Mouse (Mus musculus) gastrocnemius, adult 18-20 months (tissue): ENCODE measurements around the gene Scrg1. TPM values are rescaled to one million over a fixed set of nuclear protein-coding genes. Genes with fewer than 3 reads are reported as not detected.
"Not testable (repeated sequence)": the region's sequence is repeated elsewhere in the genome, so short reads cannot be mapped to it uniquely, and the experiment has no call there.

ENCODE experiments used
- DNase-seq: peaks from one replicate; pipeline ENCODE4 v3.0.0; 2021; ENCODE audit warnings: low spot score
- total RNA-seq, 2 experiments: library from RNA; stranded (reverse); gene quantifications; 2 replicates each; pipeline ENCODE4 v1.2.3; 2021

Scrg1 gene
- total RNA-seq, 2 experiments from 2014 or later: not detected

- DNase-seq: no peak
These were observed 2.4 kb upstream of the Scrg1 start for GRCm38 (mm10) chr8:57453361-57453760.

- no peak for DNase-seq
These were observed 1.4 kb downstream of the Scrg1 start for GRCm38 (mm10) chr8:57457152-57457551.

- no peak for DNase-seq
These were observed 2.2 kb downstream of the Scrg1 start for GRCm38 (mm10) chr8:57457942-57458341.

- DNase-seq: no peak
These were observed 7.1 kb downstream of the Scrg1 start for GRCm38 (mm10) chr8:57462839-57463238.

GRCm38 (mm10) chr8:57463757-57464156 is 8.0 kb downstream of the Scrg1 start:
- DNase-seq: no peak

DNA sequence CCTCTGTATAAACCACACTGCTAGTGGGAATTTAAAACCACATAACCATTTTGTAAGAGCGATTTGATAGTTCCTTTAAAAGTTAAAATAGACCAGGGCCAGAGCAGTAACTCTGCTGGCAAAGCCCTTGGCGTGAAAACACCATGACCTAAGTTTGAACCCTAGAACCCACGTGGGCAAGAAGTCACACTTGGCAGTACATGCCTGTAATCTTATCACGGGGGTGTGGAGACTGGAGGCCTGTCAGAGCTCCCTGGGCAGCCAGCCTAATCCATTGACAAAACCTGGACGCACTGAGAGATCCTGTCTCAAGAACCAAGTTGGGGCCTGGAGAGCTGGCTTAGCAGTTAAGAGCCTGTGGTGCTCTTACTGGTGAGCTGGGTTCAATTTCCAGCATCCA is 12.9 kb downstream of the Scrg1 start:
- peak; percentile 93 for DNase-seq

GRCm38 (mm10) chr8:57470863-57471262 is 15.1 kb downstream of the Scrg1 start:
- DNase-seq: no peak

DNA sequence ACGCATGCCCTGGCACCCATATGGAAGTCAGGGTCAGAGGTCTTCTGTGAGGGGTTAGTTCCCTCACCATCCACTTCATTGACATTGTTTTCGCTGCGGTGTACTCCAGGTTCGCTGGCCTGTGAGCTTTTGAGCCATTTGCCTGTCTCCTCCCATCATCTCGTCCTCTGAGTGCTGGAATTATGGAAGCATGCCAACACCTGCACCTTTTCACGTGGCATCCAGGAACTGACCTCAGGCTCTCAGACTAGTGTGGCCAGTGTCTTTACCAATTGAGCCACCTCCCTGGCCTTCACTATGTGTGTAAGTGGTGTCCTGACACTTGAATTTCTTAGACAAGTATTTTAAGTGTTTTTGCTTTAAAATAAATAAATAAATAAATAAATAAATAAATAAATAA is 18.0 kb downstream of the Scrg1 start:
- DNase-seq: no peak

DNA sequence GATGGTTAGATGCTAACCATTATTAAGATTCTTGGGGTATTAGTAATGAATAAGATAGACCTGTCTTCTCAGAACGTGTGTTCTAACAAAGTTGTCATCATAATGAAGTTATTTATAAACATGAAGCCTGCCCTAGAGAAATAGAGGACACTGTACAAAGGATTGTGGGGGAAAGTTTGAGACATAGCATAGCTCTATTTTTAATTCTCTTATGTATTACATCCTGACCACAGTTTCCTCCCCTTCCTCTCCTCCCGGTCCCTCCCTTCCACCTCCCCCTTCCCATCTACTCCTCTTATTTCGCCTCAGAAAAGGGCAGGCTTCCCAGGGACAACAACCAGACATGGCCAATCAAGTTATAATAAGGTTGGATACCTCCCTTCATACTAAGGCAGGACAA is 22.7 kb downstream of the Scrg1 start:
- no peak for DNase-seq

DNA sequence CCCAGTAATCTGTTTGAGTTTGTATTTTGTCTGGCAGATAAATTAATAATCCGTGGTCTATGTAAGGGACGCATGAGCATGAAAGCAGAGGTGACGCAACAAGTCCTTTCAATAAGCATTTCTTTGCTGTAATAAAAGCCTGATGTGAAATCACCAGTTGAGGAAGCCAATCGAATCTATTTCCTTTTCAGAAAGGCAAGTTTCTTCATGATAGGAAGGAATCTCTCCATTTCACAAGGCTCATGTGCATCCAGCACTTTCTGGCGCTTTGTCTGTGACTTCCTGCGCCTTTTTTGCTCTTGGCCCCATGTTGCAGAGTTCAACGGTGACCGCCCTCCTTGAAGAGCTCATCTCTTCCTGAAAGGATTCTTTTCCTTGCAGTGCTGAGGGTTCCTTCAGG is 24.0 kb downstream of the Scrg1 start:
- no peak for DNase-seq

GRCm38 (mm10) chr8:57480606-57481005 is 24.9 kb downstream of the Scrg1 start:
- DNase-seq: no peak

DNA sequence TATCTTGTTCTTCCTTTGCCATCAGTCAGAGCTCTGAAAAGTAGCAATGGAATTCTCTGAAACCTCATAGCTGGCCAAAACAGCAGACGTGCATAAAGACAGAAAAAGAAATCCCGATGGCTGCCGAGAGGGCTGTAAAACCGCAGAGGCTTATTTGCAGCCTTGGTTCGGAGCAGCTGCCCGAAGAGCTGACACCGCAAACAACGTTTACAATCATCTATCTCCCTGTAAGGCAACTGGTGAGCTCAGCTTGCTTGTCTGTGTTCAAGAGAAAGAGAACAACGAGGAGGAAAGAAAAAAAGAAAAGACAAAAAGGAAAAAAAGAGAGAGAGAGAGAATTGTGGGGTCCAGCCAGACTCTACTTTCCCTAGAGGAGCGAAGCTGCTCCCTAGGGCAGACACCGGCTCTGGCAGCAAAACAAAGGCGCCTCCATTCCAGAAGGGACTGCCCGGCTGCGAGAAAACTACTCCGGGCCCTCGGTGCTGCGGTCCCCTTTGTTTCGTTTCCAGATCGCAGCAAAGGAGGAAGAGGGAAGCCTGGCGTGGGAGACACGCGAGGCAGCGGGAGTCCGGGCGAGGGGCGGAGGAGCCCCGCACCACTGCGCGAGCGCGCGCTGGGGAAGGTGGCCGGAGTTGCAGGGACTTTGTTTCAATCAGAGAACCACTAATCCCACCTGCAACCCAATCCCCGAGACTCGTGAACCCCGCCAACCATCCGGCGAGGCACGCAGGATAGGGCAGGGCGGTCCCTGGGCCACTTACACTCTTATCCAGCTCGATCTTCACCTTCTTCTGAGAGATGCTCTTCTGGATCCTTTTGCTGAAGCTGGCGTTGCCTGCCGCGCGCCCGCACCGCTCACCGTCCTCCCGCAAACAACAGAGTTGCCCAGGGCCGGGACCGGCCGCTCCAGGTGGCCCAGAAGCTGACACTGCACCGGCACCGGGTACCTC is 31.0 kb downstream of the Scrg1 start:
- DNase-seq: peak; percentile 32

GRCm38 (mm10) chr8:57487441-57488155 is 31.9 kb downstream of the Scrg1 start, which contains the start of gene Sap30:
Gene Sap30, minus strand, starts transcription at chr8:57487860.
- DNase-seq: peak; percentile 99

GRCm38 (mm10) chr8:57488312-57488765 is 32.6 kb downstream of the Scrg1 start:
- DNase-seq: peak; percentile 49

GRCm38 (mm10) chr8:57489366-57489765 is 33.6 kb downstream of the Scrg1 start:
- no peak for DNase-seq

- no peak for DNase-seq
These were observed 34.2 kb downstream of the Scrg1 start for GRCm38 (mm10) chr8:57489896-57490295.

- DNase-seq: no peak
These were observed 36.1 kb downstream of the Scrg1 start for GRCm38 (mm10) chr8:57491873-57492272.

- no peak for DNase-seq
These were observed 42.7 kb downstream of the Scrg1 start for GRCm38 (mm10) chr8:57498494-57498846.

GRCm38 (mm10) chr8:57498847-57499511 is 43.3 kb downstream of the Scrg1 start:
- DNase-seq: no peak

DNA sequence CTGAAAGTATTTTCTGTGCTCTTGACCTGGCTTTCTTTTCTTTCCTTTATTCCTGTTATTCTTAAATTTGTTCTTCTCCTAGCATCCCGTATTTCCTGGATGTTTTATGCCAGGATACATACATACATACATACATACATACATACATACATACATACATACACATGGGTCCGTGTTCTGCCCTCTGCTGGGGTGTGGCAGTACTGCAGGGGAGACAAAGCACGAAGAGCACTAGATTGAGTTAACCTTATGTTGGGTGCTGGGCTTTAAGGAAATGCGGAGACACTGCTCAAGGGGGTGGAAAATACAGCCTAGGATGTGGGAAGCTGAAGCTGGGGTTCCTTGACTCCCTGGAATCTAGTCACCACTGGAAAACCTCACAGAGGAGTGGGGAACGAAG is 47.9 kb downstream of the Scrg1 start:
- peak; percentile 42 for DNase-seq

DNA sequence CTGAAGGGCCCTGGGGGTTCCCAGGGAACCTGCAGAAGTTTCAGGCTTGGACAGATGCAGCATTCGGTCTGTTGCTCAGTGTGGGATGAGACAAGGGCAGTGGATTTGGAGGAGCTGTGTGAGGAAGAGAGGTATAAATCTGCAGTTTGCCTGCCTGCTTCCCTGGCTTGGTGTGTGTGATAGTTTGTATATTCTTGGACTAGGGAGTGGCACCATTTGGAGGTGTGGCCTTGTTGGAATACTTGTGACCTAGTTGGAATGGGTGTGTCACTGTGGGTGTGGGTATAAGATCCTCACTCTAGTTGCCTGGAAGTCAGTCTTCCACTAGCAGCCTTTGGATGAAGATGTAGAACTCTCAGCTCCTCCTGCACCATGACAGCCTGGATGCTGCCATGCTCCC is 49.8 kb downstream of the Scrg1 start:
- DNase-seq: not testable (repeated sequence)

DNA sequence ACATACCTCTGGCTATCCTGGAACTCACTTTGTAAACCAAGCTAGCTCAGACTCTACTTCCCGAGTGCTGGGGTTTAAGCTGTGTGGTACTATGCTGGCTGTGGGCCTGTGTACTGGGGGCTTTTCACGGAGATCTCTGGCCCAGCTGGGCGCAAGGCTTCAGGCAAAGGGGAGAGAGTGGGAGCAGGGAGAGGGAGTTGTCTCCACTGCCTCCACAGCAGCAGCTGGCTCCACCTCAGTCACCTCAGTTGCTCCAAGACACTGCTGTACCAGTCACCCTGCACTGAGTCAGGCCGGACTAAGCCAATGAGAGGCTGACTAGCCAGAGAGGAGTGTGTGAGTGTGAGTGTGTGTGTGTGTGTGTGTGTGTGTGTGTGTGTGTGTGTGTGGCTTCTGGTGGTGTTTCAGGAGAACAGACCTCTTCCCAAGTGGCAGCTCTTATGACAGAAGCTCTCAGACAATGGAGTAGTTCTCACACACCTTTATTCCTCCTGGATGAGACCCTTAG is 51.9 kb downstream of the Scrg1 start:
- DNase-seq: no peak
